Mouse (Mus musculus) CH12.LX (cell line): ENCODE data around the gene Gipc2.

Source experiments
- CTCF ChIP-seq, 2 experiments: IDR thresholded peaks in 1 of 2; conservative IDR thresholded peaks in 1 of 2; 2 replicates each; pipeline ENCODE4 v1.5.1; 2011 to 2012; ENCODE audit warnings: low read depth in 2 of 2, low read length in 2 of 2, improper control_type of control experiment in 1 of 2, inconsistent platforms in 1 of 2, mild to moderate bottlenecking in 1 of 2, moderate library complexity in 1 of 2
- GABPA ChIP-seq: IDR thresholded peaks from 2 replicates; pipeline ENCODE4 v1.6.1; 2012; ENCODE audit warnings: low read depth, low read length, improper control_type of control experiment, inconsistent platforms; ENCODE audit not compliant: insufficient replicate concordance
- KAT2A ChIP-seq: IDR thresholded peaks from 2 replicates; pipeline ENCODE4 v1.6.1; 2012; ENCODE audit warnings: low read length, improper control_type of control experiment, inconsistent platforms; ENCODE audit not compliant: insufficient replicate concordance
- MXI1 ChIP-seq: IDR thresholded peaks from 2 replicates; pipeline ENCODE4 v1.6.1; 2011; ENCODE audit warnings: mild to moderate bottlenecking, low read depth, low read length, improper control_type of control experiment
- NELFE ChIP-seq: IDR thresholded peaks from 2 replicates; pipeline ENCODE4 v1.6.1; 2011; ENCODE audit warnings: low read depth, low read length, improper control_type of control experiment
- POLR2A ChIP-seq: IDR thresholded peaks from 2 replicates; pipeline ENCODE4 v1.6.1; 2011; ENCODE audit warnings: low read depth, mild to moderate bottlenecking, improper control_type of control experiment, low read length
- POLR2AphosphoS2 ChIP-seq: IDR thresholded peaks from 2 replicates; pipeline ENCODE4 v1.6.1; 2011; ENCODE audit warnings: low read depth, low read length, improper control_type of control experiment
- RAD21 ChIP-seq: IDR thresholded peaks from 2 replicates; pipeline ENCODE4 v1.6.1; 2011; ENCODE audit warnings: low read depth, mild to moderate bottlenecking, low read length, improper control_type of control experiment, moderate library complexity
- SMC3 ChIP-seq: IDR thresholded peaks from 2 replicates; pipeline ENCODE4 v1.6.1; 2011; ENCODE audit warnings: low read depth, low read length, improper control_type of control experiment
- UBTF ChIP-seq: IDR thresholded peaks from 2 replicates; pipeline ENCODE4 v1.6.1; 2012; ENCODE audit warnings: low read depth, mild to moderate bottlenecking, inconsistent platforms, low read length, improper control_type of control experiment, moderate library complexity

GRCm38 (mm10) chr3:152191791-152192237 lies 25.8 kb upstream of the Gipc2 start:
- TF ChIP-seq CTCF (conservative IDR thresholded peaks at IDR 0.05 in 1 of 2, IDR thresholded peaks at IDR 0.05 in 1 of 2; ENCODE audit: low read depth in 2 of 2, low read length in 2 of 2) = peak; percentile 9 to 57; a peak in 3 of 4 replicates
- peak; percentile 69 for TF ChIP-seq RAD21
- TF ChIP-seq POLR2A = peak; percentile 44; the same call in 1 of the 2 replicates
- no peak for TF ChIP-seq KAT2A
- no peak for TF ChIP-seq POLR2AphosphoS2
- no peak for TF ChIP-seq SMC3
- no peak for TF ChIP-seq GABPA
- TF ChIP-seq UBTF = no peak
- peak; percentile 90 for TF ChIP-seq MXI1
- no peak for TF ChIP-seq NELFE
